Mouse (Mus musculus) heart, postnatal 0 days (tissue): ENCODE results near the gene Slc6a19. TPM values are rescaled to one million over a fixed set of nuclear protein-coding genes. Genes with fewer than 3 reads are reported as not detected.
"Not testable (repeated sequence)": the region's sequence is repeated elsewhere in the genome, so short reads cannot be mapped to it uniquely, and the experiment has no call there.

Experiments used
- ATAC-seq: fragments of 200-750 bp; cut with Nextera tagmentation; 2 replicates; pipeline ENCODE4 v1.8.0; 2017; ENCODE audit warnings: low read depth, moderate number of reproducible peaks, moderate library complexity; ENCODE audit not compliant: insufficient read depth
- DNase-seq: peaks from one replicate; pipeline ENCODE4 v3.0.0-alpha.2; 2016; ENCODE audit warnings: low spot score
- H3K27ac ChIP-seq: fragments of 300-500 bp; sonication (generic); 2 replicates; pipeline ENCODE4 v1.5.1; 2014; ENCODE audit warnings: low read depth, mild to moderate bottlenecking
- H3K27me3 ChIP-seq: fragments of 300-500 bp; sonication (generic); 2 replicates; pipeline ENCODE4 v1.6.1; 2014; ENCODE audit warnings: low read length, mixed read lengths; ENCODE audit not compliant: control insufficient read depth, insufficient read depth
- H3K36me3 ChIP-seq: fragments of 300-500 bp; sonication (generic); replicated peaks from 2 replicates; pipeline ENCODE4 v1.6.1; 2014; ENCODE audit warnings: low read length, mixed read lengths; ENCODE audit not compliant: control insufficient read depth, insufficient read depth
- H3K4me1 ChIP-seq: fragments of 300-500 bp; sonication (generic); 2 replicates; pipeline ENCODE4 v1.6.1; 2014; ENCODE audit warnings: antibody characterized with exemption; ENCODE audit not compliant: control insufficient read depth, insufficient read depth
- H3K4me2 ChIP-seq: fragments of 300-500 bp; sonication (generic); 2 replicates; pipeline ENCODE4 v1.6.1; 2014; ENCODE audit warnings: low read depth, mild to moderate bottlenecking, low read length, moderate library complexity
- H3K4me3 ChIP-seq: fragments of 300-500 bp; sonication (generic); 2 replicates; pipeline ENCODE4 v1.5.1; 2014; ENCODE audit warnings: low read depth, low read length
- H3K9ac ChIP-seq: fragments of 300-500 bp; sonication (generic); replicated peaks from 2 replicates; pipeline ENCODE4 v1.6.1; 2014; ENCODE audit warnings: low read depth, low read length, mixed read lengths
- H3K9me3 ChIP-seq: fragments of 300-500 bp; sonication (generic); replicated peaks from 2 replicates; pipeline ENCODE4 v1.6.1; 2016; ENCODE audit warnings: low read length; ENCODE audit not compliant: control insufficient read depth
- CTCF ChIP-seq: IDR thresholded peaks from 2 replicates; pipeline ENCODE4 v1.5.1; 2016; ENCODE audit warnings: antibody characterized with exemption, control low read depth, low read depth
- EP300 ChIP-seq: IDR thresholded peaks from 2 replicates; pipeline ENCODE4 v1.6.1; 2016; ENCODE audit warnings: antibody characterized with exemption, low read depth
- WGBS: fragments of 180-500 bp; shearing (Covaris S2); extraction: QIAGEN DNeasy Blood & Tissue Kit; methylation state at CpG from one replicate; pipeline ENCODE4 v1.1.7; 2014; 5-methylcytosine and 5-hydroxymethylcytosine counted together
- polyA plus RNA-seq: library from polyadenylated mRNA; unstranded; fragments of >200 nt; fragmentation: Nextera tagmentation; extraction: Ambion mirVana; gene quantifications from 2 replicates; pipeline ENCODE4 v1.2.1, GENCODE M21; 2015
- total RNA-seq: library from RNA; depleted of rRNA; stranded (reverse); fragments of >200 nt; gene quantifications from 2 replicates; pipeline ENCODE4 v1.2.3, GENCODE M21; 2014; ENCODE audit warnings: low replicate concordance

Slc6a19 gene
- total and polyA plus RNA-seq, 2 experiments from 2014 or later, result not detected

GRCm38 (mm10) chr13:73711221-73711620 is 6.6 kb upstream of the Slc6a19 start:
- no peak overlapping the region for H3K4me2 ChIP-seq
- TF ChIP-seq EP300 (no peak), CTCF (no peak)
- H3K9ac ChIP-seq, result no peak overlapping the region
- DNase-seq (no peak), ATAC-seq (0 out of 2 replicates have a peak, but pooled peaks have one; percentile 29)
- H3K27ac ChIP-seq, result no peak overlapping the region
- no peaks in the 10 kb centered on the region for H3K9me3 ChIP-seq
- 61% methylated on average over 5 of the region's 5 CpGs for WGBS
- no peaks in the 10 kb centered on the region for H3K27me3 ChIP-seq
- no peak overlapping the region for H3K4me3 ChIP-seq
- H3K4me1 ChIP-seq, result peaks cover 7% of the 10 kb centered on the region; the same call in 1 of the 2 replicates
- H3K36me3 ChIP-seq, result no peaks in the 10 kb centered on the region

DNA sequence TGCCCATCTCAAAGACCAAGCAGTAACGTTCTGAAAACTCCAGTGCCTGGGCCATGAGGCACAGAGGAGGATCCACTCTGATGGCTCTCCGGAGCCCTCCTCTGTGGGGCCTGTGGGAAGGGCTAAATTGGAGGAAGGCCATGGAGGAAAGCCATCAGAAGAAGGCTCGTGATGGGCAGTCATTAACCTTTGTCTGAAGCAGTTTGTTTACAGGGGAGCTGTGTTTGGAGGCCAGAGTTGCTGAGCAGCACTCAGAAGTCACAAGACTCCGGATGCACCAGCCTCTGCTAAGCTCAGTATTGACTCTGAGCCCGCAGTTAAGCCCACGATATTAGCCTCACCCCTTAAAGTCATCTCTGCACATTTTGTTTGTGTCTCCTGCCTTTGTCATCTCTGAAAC is 4.8 kb upstream of the Slc6a19 start:
- Histone ChIP-seq H3K27ac (no peak overlapping the region; the same call in 1 of the 2 replicates), H3K4me2 (no peak overlapping the region), H3K9me3 (no peaks in the 10 kb centered on the region), H3K4me1 (peaks cover 7% of the 10 kb centered on the region; the same call in 1 of the 2 replicates), H3K27me3 (no peaks in the 10 kb centered on the region), H3K9ac (no peak overlapping the region), H3K4me3 (no peak overlapping the region), H3K36me3 (no peaks in the 10 kb centered on the region)
- ATAC-seq, result no peak
- 66% methylated on average over 6 of the region's 6 CpGs for WGBS
- DNase-seq, result no peak
- no peak for TF ChIP-seq EP300
- no peak for TF ChIP-seq CTCF

GRCm38 (mm10) chr13:73703486-73703885 is 1.2 kb downstream of the Slc6a19 start:
- DNase-seq, result not testable (repeated sequence)

GRCm38 (mm10) chr13:73702776-73703175 is 1.9 kb downstream of the Slc6a19 start:
- Histone ChIP-seq H3K9ac (no peak overlapping the region), H3K27ac (peak overlapping the region; percentile 66; the same call in 1 of the 2 replicates), H3K9me3 (no peaks in the 10 kb centered on the region), H3K36me3 (no peaks in the 10 kb centered on the region), H3K4me2 (no peak overlapping the region), H3K4me3 (no peak overlapping the region), H3K27me3 (no peaks in the 10 kb centered on the region), H3K4me1 (no peaks in the 10 kb centered on the region)
- peak; percentile 34 for DNase-seq
- TF ChIP-seq CTCF (no peak), EP300 (no peak)
- no peak for ATAC-seq
- WGBS, result 60% methylated on average over 4 of the region's 4 CpGs

More at GRCm38 (mm10) chr13:73703486-73703885, 1.2 kb downstream of the Slc6a19 start:
- H3K27ac ChIP-seq, result peak overlapping the region; percentile 49; the same call in 1 of the 2 replicates
- not testable (repeated sequence) for H3K4me3 ChIP-seq, H3K27me3 ChIP-seq, H3K36me3 ChIP-seq, H3K4me1 ChIP-seq, H3K4me2 ChIP-seq, H3K9me3 ChIP-seq, ATAC-seq, H3K9ac ChIP-seq
- 53% methylated on average over 4 of the region's 4 CpGs for WGBS

GRCm38 (mm10) chr13:73701161-73701883 is 3.3 kb downstream of the Slc6a19 start:
- ATAC-seq (no peak), DNase-seq (no peak)
- Histone ChIP-seq H3K27me3 (no peaks in the 10 kb centered on the region), H3K27ac (no peak overlapping the region), H3K9me3 (no peaks in the 10 kb centered on the region), H3K9ac (no peak overlapping the region), H3K4me1 (no peaks in the 10 kb centered on the region), H3K4me2 (no peak overlapping the region), H3K36me3 (no peaks in the 10 kb centered on the region), H3K4me3 (no peak overlapping the region)
- 70% methylated on average over 9 of the region's 9 CpGs for WGBS
- TF ChIP-seq CTCF (no peak), EP300 (no peak)

GRCm38 (mm10) chr13:73700554-73700953 is 4.1 kb downstream of the Slc6a19 start:
- H3K4me1 ChIP-seq, result no peaks in the 10 kb centered on the region
- no peak overlapping the region for H3K27ac ChIP-seq
- 83% methylated on average over 12 of the region's 12 CpGs for WGBS
- no peak for ATAC-seq
- H3K4me3 ChIP-seq, result no peak overlapping the region
- no peak for TF ChIP-seq CTCF
- no peak for TF ChIP-seq EP300
- no peaks in the 10 kb centered on the region for H3K36me3 ChIP-seq
- no peaks in the 10 kb centered on the region for H3K27me3 ChIP-seq
- no peak overlapping the region for H3K9ac ChIP-seq
- H3K4me2 ChIP-seq, result no peak overlapping the region
- DNase-seq, result no peak
- no peaks in the 10 kb centered on the region for H3K9me3 ChIP-seq
